Mouse (Mus musculus): ENCODE data around the gene Glrb.
A peak's percentile ranks its signal among the peaks of the same experiment; 100 is the strongest.

Glrb gene

DNA sequence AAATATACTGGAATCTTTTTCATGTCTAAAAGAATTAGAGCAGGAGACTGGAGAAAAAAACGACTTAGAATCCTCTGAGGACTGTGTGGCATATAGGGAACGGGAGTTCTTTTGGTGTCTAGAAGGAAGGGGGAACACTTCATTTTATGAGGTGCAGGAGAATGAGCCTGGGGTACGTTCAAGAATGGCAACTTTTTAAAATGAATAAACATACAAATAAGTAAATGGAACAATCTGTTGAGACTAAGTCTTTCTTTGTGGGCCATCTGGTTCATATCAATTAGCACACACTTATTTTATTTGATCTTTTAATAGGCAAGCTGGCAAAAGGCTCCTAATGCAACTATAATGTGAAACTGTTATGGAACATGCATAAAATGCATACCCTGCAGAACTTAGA lies 75.9 kb downstream of the Glrb start:
- no peak for ATAC-seq (ENCODE audit: low TSS enrichment)

DNA sequence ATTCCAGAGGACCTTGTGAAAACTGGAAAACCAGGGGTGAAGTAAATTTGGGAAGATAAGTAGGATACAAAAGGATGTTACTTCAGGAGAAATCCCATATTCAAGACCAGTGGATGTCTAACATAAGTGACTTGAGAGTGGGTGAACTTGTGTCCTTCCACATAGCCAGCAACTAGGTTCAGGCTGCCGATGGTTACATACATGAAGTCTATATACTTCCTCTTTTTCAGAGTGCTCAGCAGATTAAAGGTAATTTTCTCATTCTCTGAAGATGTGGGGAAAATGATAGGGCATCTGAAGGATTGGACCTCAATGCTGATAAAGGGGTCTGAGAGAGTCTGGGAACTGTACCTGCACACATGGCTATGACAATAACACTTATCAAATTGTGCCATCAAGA lies 89.5 kb downstream of the Glrb start:
- no peak for ATAC-seq (ENCODE audit: low TSS enrichment)

DNA sequence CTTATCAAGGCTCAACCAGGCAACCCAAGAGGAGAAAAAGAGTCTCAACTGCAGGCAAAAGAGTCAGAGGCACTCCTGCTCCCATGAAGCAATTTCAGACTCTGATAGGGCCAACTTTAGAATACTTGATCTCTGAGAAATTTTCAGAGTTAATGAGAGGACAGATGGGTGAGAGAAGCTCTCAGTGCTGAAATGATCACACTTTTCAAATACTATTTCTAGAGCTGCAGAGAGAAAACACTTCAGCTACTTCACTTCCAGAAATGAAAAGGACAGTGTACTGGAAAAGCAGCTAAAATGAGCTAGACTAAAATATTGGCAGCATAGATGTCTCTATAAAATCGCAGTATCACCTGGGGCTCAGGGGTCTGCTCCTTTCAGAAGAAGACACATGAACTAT lies 94.8 kb downstream of the Glrb start:
- peak; percentile 93 for ATAC-seq (ENCODE audit: low TSS enrichment)

DNA sequence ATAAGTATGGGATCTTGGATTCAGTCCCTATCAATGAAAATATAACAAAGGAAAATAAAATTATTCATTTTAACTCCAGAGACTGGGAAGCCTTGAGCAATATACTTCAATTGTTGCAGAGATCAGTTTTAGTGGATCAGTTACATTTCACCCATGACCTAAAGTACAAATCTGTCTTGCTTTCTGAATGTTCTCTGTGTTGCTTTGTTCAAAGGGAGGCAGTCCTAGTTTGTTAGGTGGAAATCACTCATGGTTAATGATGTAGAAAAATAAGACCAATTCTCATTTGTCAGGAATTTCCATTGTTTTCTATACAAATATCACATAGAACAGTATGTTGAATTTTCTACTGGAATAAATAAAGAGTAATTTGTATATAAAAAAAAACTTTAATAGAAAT lies 99.7 kb downstream of the Glrb start:
- no peak for ATAC-seq (ENCODE audit: low TSS enrichment)

DNA sequence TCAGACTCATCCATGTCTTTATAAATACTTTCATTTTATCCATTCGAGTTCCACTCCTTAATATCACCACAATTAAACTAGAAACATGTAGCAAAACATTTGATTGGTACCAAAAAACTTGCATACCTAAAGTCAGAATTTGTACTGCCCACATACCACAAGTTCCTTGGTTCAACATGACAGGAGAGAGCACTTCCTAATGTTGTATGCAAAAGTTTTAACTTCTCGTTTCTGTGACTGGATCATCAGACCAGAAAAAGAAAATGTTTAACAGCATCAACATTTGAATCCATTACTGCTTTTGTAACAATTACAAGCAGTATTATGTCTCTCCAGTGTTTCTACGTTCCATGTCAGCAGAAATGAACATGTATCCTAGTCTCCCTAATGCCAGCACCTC lies 101.2 kb downstream of the Glrb start:
- no peak for ATAC-seq (ENCODE audit: low TSS enrichment)

DNA sequence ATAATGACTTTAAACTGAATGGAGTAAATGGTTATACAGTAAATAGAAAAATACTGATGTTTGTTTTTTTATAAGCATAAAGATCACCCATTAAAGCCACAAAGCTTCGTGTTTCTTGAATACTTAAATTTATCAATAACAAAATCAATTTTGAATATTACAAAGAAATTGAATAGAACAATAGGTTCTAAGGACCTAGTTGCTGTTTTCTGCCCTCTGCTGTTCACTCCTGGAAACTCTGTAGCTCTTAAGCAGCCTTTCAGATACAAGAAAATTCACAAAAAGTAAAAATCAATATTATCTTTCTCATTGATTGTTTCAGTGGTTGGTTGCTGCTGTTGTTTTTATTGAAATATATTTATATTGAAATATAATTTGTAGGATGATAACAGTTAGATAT lies 108.1 kb downstream of the Glrb start:
- ATAC-seq (ENCODE audit: low TSS enrichment): no peak

DNA sequence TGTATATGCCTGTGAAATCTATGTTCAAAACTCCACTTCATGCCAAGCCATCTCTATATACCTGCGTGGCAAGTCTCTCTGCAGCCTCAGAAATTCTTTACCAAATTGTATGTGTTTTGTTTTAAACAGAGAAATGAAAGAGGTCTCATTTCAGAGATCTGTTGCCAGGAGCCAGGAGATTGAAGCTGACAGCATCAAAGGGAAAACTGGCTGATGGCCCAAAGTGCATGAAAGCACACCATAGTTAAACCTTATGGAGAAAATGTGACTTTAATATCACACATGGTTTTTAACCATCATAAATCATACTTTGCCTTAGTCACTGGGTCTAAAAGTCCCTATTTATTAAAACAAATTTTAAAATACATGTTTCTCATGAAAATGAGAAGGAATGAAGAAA lies 109.6 kb downstream of the Glrb start:
- ATAC-seq (ENCODE audit: low TSS enrichment): no peak

DNA sequence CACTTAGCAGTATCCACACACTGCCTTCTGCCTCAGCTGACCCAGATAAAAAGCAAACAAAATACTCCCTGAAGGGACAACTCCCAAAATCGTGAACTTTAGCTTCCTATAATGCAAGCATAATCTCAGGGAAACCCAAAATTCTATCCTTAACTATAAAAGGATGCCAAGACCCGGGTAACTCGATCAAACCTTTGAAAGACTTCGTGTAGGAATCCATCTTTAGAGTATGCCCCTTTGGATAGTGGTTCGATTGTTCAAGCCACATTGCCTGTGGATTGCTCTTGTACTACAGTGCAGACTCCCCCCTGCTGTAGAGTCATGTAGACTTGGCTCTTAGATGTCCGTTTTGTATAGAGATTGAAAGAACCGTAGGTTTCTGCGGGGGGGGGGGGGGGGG lies 110.2 kb downstream of the Glrb start:
- no peak for ATAC-seq (ENCODE audit: low TSS enrichment)

DNA sequence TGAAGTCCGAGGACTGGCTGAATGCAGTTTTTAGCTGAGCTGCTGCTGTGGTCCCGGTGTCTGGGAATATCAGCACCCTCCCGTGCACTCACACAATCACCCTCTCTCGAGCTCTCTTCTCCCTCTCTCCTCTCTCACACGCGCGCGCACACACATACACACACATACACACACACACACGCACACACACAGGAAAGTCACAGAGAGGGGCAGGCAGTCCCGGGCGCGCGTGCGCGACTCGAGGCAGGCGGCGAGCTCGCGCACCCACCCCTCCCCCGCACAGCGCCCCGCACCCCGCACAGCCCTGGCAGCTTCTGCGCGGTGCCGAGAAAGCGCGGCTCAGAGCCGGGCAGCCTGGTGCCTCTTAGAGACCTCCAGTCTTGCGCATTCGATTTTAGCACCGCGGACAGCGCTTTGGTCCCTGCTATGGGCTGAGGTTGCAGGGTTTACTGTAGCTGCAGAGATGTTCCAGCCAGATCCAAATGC lies 110.8 kb downstream of the Glrb start, which contains the start of gene Gria2:
Gene Gria2 (minus strand): TSS at position 240 of the 486 bp plus-strand sequence.
- ATAC-seq (ENCODE audit: low TSS enrichment): peak; percentile 55

DNA sequence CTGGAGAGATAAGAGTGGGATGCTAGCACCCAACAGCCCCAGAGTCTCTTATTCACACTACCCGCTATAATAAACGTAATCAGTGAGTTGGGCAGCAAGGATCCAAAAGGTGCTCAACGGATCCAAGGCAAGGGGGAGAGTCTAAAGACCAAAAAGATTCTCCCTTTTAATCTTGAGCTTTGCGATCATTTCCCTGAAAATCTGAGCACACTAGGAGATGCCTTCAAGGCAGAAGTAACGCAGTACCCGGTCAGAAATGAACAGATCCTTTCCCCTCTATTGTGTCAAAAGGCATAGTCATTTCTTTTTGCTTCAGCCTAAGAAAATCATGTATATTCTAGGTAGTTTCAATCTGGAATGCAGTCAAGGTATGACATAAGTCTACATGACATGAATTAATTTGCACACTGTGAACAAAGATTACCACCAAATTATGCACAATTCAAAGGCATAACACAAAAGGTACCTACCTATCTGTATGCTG lies 111.6 kb downstream of the Glrb start:
- ATAC-seq (ENCODE audit: low TSS enrichment): no peak; the same call in 1 of the 2 replicates

DNA sequence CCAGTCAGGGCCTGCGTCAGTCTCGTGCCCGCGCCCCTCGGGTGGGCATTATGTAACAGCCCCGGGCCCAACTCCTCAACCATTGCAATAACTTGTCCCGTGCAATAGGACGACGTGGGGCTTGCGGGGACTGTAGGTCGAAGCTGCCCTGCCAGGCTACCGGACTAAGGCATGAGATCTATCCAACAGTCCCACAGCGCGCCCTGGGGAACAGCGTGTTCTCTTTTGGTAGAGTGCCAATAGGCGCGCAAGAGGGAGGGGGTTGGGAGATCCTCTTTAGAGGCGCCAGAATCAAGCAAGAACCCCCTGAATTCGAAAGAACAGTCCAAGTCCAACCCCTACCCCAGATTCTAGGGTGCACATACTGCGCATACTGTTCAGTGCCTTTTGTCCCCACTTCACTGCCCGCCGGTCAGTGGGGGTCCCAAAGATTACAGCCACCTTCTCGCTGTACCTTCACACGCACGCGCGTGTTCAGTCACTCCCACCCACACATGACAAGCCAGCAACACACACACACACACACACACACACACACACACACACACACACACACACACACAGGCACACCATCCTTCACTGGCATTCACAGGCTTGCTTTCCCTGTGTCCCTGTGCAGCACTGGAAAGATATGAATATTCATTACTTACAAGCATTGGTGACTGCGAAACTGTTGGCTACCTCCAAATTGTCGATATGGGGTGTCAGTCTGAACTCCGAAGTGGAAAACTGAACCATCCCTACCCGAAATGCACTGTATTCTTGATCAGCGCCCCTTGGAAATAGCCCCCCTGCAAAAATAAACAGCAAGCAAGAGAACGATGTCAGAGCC lies 112.2 kb downstream of the Glrb start:
- peak; percentile 22 for ATAC-seq (ENCODE audit: low TSS enrichment)

DNA sequence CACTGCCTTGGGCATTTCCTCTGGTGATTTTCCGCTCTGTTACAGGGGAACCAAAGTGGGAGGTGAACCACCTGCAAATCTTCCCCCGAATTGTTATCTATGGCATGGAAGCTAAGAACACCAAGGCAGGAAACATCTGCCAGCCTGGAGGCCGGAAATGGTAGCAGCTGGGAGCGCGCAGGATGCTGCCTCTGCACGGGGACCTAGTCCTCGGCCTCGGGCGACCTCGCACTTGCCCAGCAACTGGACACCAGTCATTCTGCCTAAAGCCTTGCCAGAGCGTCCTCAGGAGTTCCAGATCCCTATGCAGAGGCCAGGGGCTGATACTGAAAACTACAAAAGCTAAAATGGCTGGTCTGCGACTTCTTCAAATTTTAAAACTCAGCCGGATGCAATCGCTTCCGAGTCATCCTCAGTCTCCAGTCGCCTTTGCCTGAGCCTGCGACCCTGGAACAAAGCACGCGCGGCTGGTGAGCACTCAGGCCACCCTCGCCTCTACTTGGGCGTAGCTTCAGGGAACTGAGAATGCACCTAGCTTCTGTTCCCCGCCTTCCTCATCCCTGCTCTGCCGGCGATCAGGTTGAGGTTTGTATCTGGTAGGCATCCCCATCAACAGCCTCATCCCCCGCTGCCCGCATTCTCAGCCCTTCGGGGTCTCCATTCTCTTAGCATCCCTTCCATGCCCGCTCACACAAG lies 113.0 kb downstream of the Glrb start:
- peak; percentile 11 for ATAC-seq (ENCODE audit: low TSS enrichment)

DNA sequence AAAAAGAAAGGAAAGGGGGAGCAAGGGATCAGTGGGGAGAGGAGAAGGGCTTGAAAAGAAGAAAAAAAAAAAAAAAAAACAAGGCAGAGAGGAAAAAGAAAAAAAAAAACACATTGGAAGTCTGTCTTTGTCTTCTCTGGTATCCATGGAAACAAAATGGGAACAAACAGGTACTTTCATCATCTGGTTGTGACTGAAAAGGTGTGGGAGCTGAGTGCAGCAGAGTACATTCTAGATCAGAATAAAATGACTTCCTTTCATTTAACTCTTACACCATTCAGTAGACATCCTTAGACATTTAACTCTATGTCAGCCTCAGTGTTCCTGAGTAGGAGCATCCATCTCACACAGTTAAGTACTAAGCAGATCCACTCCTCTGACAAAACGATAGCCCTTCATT lies 115.5 kb downstream of the Glrb start:
- ATAC-seq (ENCODE audit: low TSS enrichment): no peak

DNA sequence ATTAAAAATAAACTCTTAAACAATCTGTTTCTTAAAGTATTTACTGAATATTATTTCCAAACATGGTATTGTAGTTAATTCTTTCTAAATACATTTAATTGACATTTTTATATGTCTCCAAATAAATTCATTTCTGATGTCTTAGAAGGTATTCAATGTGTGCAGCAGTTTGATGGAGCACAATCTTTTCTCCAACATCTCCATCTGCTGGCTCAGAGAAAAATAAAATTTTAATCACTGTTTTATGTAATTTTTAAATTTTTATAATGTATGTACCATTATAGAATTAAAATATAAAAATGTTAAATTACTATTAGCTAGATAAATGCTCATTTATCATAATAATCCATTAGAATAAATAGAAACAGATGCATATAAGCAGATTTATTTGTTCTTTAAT lies 116.7 kb downstream of the Glrb start:
- no peak for ATAC-seq (ENCODE audit: low TSS enrichment)

DNA sequence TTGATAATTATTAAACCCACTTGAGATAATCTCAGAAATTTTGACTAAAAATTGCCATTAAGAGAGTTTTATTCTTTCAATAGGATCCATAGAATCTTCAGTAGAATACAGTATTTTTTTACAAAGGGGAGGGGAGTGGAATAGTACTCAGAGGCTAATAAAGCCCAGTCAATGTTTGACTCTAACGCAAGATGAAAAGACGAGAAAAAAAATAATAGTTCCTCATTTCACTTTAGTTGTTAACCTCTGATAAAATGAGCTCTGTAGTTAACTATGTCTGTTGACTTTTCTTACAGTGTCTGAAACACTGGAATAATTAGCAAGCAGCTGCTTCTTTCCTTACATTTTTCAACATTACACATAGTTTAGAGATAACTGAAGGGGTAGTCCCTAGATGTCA lies 118.2 kb downstream of the Glrb start:
- ATAC-seq (ENCODE audit: low TSS enrichment): no peak
